Mouse (Mus musculus) midbrain, postnatal 0 days (tissue): ENCODE results near the gene Atp1a4. TPM values are rescaled to one million over a fixed set of nuclear protein-coding genes. Genes with fewer than 3 reads are reported as not detected.

Experiments used
- ATAC-seq: fragments of 200-750 bp; cut with Nextera tagmentation; 2 replicates; pipeline ENCODE4 v1.8.0; 2017; ENCODE audit warnings: moderate number of reproducible peaks, mild to moderate bottlenecking, moderate TSS enrichment, moderate library complexity; ENCODE audit not compliant: low FRiP score
- DNase-seq: peaks from one replicate; pipeline ENCODE4 v3.0.0-alpha.2; 2015; ENCODE audit warnings: low spot score
- H3K27ac ChIP-seq: fragments of 300-500 bp; sonication (generic); 2 replicates; pipeline ENCODE4 v1.5.1; 2014; ENCODE audit warnings: low read depth, mild to moderate bottlenecking, low read length, mixed read lengths
- H3K27me3 ChIP-seq: fragments of 300-500 bp; sonication (generic); 2 replicates; pipeline ENCODE4 v1.6.1; 2014; ENCODE audit warnings: low read length, control low read depth, mixed read lengths; ENCODE audit not compliant: insufficient read depth
- H3K36me3 ChIP-seq: fragments of 300-500 bp; sonication (generic); 2 replicates; pipeline ENCODE4 v1.6.1; 2014; ENCODE audit warnings: low read length, control low read depth, mixed read lengths; ENCODE audit not compliant: insufficient read depth
- H3K4me1 ChIP-seq: fragments of 300-500 bp; sonication (generic); 2 replicates; pipeline ENCODE4 v1.6.1; 2014; ENCODE audit warnings: mild to moderate bottlenecking, control low read depth, antibody characterized with exemption, low read length, mixed read lengths; ENCODE audit not compliant: insufficient read depth
- H3K4me2 ChIP-seq: fragments of 300-500 bp; sonication (generic); 2 replicates; pipeline ENCODE4 v1.6.1; 2014; ENCODE audit warnings: low read depth, mild to moderate bottlenecking, low read length, mixed read lengths; ENCODE audit not compliant: poor library complexity, severe bottlenecking
- H3K4me3 ChIP-seq: fragments of 300-500 bp; sonication (generic); 2 replicates; pipeline ENCODE4 v1.5.1; 2014; ENCODE audit warnings: low read depth, mild to moderate bottlenecking, low read length, moderate library complexity
- H3K9ac ChIP-seq: fragments of 300-500 bp; sonication (generic); replicated peaks from 2 replicates; pipeline ENCODE4 v1.6.1; 2014; ENCODE audit warnings: mild to moderate bottlenecking, low read length, moderate library complexity, mixed read lengths; ENCODE audit not compliant: poor library complexity, severe bottlenecking
- H3K9me3 ChIP-seq: fragments of 300-500 bp; sonication (generic); 2 replicates; pipeline ENCODE4 v1.6.1; 2016; ENCODE audit warnings: low read length, control low read depth
- CTCF ChIP-seq: IDR thresholded peaks from 2 replicates; pipeline ENCODE4 v1.5.1; 2016; ENCODE audit warnings: antibody characterized with exemption, mild to moderate bottlenecking
- WGBS: fragments of 180-500 bp; shearing (Covaris S2); extraction: QIAGEN DNeasy Blood & Tissue Kit; methylation state at CpG from one replicate; pipeline ENCODE4 v1.1.7; 2014; 5-methylcytosine and 5-hydroxymethylcytosine counted together
- polyA plus RNA-seq: library from polyadenylated mRNA; unstranded; fragments of >200 nt; fragmentation: Nextera tagmentation; extraction: Ambion mirVana; gene quantifications from 2 replicates; pipeline ENCODE4 v1.2.1, GENCODE M21; 2015
- total RNA-seq: library from RNA; depleted of rRNA; stranded (reverse); fragments of >200 nt; gene quantifications from 2 replicates; pipeline ENCODE4 v1.2.3, GENCODE M21; 2014

The Atp1a4 gene
- total and polyA plus RNA-seq, 2 experiments from 2014 or later: 0.05 TPM; not detected in 1

- peak overlapping the region; percentile 99 for H3K27ac ChIP-seq
- no peak for TF ChIP-seq CTCF
- H3K4me3 ChIP-seq: no peak overlapping the region
- 8% methylated on average over 7 of the region's 7 CpGs for WGBS
- no peaks in the 10 kb centered on the region for H3K27me3 ChIP-seq
- peaks cover 44% of the 10 kb centered on the region for H3K4me1 ChIP-seq
- peak; percentile 62 for ATAC-seq
- peak overlapping the region; percentile 56 for H3K4me2 ChIP-seq
- no peaks in the 10 kb centered on the region for H3K9me3 ChIP-seq
- H3K9ac ChIP-seq: peak overlapping the region; percentile 44; the same call in 1 of the 2 replicates
- peak; percentile 92 for DNase-seq
- H3K36me3 ChIP-seq: peaks cover 29% of the 10 kb centered on the region
Observed at GRCm38 (mm10) chr1:172200871-172201447, 57.3 kb downstream of the Atp1a4 start.

- ATAC-seq: no peak
- Histone ChIP-seq H3K9ac (no peak overlapping the region), H3K9me3 (no peaks in the 10 kb centered on the region), H3K36me3 (peaks cover 36% of the 10 kb centered on the region), H3K4me2 (0 out of 2 replicates have a peak overlapping the region, but pooled peaks have one; percentile 56), H3K27ac (peak overlapping the region; percentile 19; the same call in 1 of the 2 replicates), H3K4me1 (peaks cover 39% of the 10 kb centered on the region), H3K27me3 (no peaks in the 10 kb centered on the region), H3K4me3 (no peak overlapping the region)
- no peak for TF ChIP-seq CTCF
- DNase-seq: no peak
- WGBS: 65% methylated on average over 5 of the region's 5 CpGs
Observed at GRCm38 (mm10) chr1:172200161-172200560, 58.1 kb downstream of the Atp1a4 start.

GRCm38 (mm10) chr1:172198996-172199395 lies 59.2 kb downstream of the Atp1a4 start:
- H3K9ac ChIP-seq: no peak overlapping the region
- H3K9me3 ChIP-seq: no peaks in the 10 kb centered on the region
- no peaks in the 10 kb centered on the region for H3K27me3 ChIP-seq
- H3K4me3 ChIP-seq: no peak overlapping the region
- H3K4me2 ChIP-seq: no peak overlapping the region
- H3K27ac ChIP-seq: no peak overlapping the region
- no peak for ATAC-seq
- 89% methylated on average over 4 of the region's 4 CpGs for WGBS
- H3K36me3 ChIP-seq: peaks cover 42% of the 10 kb centered on the region
- H3K4me1 ChIP-seq: peaks cover 34% of the 10 kb centered on the region
- no peak for DNase-seq
- no peak for TF ChIP-seq CTCF

GRCm38 (mm10) chr1:172198316-172198715 lies 59.9 kb downstream of the Atp1a4 start:
- WGBS: 85% methylated on average over 8 of the region's 8 CpGs
- H3K27ac ChIP-seq: no peak overlapping the region
- ATAC-seq: no peak

GRCm38 (mm10) chr1:172197851-172198250 lies 60.4 kb downstream of the Atp1a4 start:
- no peak for DNase-seq
- no peaks in the 10 kb centered on the region for H3K27me3 ChIP-seq
- no peaks in the 10 kb centered on the region for H3K9me3 ChIP-seq
- ATAC-seq: no peak
- no peak overlapping the region for H3K4me2 ChIP-seq
- peaks cover 48% of the 10 kb centered on the region for H3K36me3 ChIP-seq
- no peak for TF ChIP-seq CTCF
- H3K4me3 ChIP-seq: no peak overlapping the region
- peaks cover 24% of the 10 kb centered on the region for H3K4me1 ChIP-seq
- H3K27ac ChIP-seq: no peak overlapping the region
- H3K9ac ChIP-seq: no peak overlapping the region
- WGBS: 72% methylated on average over 5 of the region's 5 CpGs

More at GRCm38 (mm10) chr1:172198316-172198715, 59.9 kb downstream of the Atp1a4 start:
- H3K27me3 ChIP-seq: no peaks in the 10 kb centered on the region
- H3K4me1 ChIP-seq: peaks cover 29% of the 10 kb centered on the region
- TF ChIP-seq CTCF: no peak
- no peak overlapping the region for H3K4me3 ChIP-seq
- no peak overlapping the region for H3K4me2 ChIP-seq
- H3K9me3 ChIP-seq: no peaks in the 10 kb centered on the region
- no peak overlapping the region for H3K9ac ChIP-seq
- peaks cover 48% of the 10 kb centered on the region for H3K36me3 ChIP-seq
- DNase-seq: no peak

- Histone ChIP-seq H3K27me3 (no peaks in the 10 kb centered on the region), H3K27ac (no peak overlapping the region), H3K4me2 (no peak overlapping the region), H3K9me3 (no peaks in the 10 kb centered on the region), H3K4me1 (peaks cover 17% of the 10 kb centered on the region), H3K9ac (no peak overlapping the region), H3K4me3 (no peak overlapping the region), H3K36me3 (peaks cover 53% of the 10 kb centered on the region)
- DNase-seq (no peak), ATAC-seq (no peak)
- TF ChIP-seq CTCF: no peak
- 85% methylated on average over 3 of the region's 3 CpGs for WGBS
Observed at GRCm38 (mm10) chr1:172197146-172197545, 61.1 kb downstream of the Atp1a4 start.
